Mouse (Mus musculus): ENCODE data around the gene Stac.

Gene Stac

DNA sequence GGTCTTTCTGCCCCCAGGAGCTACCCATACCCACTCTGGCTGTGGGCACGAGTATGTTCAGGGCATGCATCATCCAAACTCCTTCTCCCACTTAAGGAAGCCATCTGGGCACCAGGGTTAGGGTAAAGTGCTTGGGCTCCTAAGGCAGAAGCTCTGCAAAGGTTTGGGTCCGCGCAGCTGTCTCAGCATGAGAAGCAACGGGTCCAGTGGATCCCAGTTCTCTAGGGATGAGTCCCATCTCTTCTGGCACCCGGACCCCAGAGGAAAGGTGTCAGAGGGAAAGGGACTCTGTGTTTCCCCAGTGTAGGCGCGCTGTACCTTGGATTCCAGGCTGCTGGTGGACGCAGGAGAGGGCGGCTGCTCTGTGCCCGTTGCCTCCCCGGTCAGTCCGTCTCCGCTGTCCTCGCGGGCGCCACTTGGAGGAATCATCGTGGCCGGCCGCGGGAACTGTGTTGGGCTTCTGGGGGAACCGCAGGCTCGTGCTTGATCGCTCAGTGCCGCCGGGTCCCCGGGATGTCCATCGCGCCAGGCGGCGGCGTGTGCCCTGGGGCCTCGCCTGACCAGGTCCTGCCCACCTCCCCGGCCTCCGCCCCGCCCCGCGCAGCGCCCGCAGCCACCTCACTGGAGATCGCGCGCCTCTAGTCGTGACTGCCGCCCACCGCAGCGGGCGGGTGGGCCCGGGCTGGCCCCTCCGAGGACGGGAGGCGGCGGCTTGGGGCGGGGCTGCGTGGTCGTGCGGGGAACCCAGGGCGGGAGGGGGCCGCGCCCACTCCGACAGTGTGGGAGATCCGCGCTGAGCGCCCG, at the start of gene Stac:
Gene Stac (minus strand): TSS at position 669 of the 804 bp plus-strand sequence.
- in situ Hi-C loops (cut with MboI, MseI): no loop called here

DNA sequence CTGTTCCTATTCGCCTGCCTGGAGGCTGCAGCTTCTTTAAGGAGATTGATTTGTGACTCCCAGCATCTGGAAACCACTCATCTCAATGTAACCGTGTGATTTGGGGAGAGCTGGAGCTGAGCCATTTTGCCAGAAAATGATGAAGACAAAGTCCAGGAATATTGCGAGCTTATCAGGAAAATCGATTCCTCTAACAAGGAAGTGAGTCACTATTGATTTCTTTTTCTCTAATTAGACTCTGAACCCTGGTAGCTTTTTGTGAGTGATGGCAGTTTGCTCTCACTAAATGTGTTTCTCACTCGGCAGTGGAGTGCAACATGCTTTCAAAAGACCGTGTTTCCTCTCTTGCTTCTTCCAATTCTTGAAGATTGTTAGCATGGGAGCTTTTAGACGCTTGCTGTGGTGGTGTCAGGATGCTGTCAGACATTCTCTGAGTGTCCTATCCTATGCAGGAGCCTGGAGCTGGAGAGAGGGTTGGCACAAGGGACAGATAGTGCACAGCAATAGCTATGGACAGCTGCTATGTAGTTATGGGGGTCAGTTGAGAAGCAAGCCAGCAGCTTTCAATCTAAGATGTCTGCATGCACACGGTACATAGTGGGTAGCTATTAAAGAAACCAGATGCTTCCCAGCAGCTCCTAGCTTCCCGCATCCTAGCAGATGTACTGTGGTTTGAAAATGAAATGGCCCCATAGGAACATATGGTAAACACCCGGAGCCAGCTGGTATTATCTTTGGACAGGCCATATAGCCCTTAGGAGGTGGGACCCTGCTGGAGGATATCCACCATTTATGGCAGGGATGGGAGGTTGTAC, 49.5 kb upstream of the Stac start:
- in situ Hi-C loops (cut with MboI, MseI): no loop called here

DNA sequence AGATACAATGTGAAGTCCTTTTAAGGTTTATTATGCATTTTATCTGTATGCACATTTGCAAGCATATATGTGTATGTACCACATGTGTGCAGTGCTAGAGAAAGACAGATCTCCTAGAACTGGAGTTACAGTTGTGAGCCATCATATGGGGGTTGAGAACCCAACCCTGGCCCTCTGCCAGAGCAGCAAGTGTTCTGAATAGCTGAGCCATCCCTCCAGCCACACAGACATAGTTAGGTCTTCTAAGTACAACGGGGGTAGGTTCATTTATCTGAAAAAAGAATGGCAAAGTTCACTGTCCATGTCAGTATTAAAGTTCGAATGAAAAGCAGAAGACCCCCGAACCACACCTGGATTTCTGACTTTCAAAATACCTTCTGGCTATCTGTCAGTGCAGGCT, 48.9 kb upstream of the Stac start:
- in situ Hi-C loops (cut with MboI, MseI): no loop called here

- in situ Hi-C loops (cut with MboI, MseI): no loop called here
Measured at GRCm38 (mm10) chr9:111737796-111738195, 47.6 kb upstream of the Stac start.

DNA sequence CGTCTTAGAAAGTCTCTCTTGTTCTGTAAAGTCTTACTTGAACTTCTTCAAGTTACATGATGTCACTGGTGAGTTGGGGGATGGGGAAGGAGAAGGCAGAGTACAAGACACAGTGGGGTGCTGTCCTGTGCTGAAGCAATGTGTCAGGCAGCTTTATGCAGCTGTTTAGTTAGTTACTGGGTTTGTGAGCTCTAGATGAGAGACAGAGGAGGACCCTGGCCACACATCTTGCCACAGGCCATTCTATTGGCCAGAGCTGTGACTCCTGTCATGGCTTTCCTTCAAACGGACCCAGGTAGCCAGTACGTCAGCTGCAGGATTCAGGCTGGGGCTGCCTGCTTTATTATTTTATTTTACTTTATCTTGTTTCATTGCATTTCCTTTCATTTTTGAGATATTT, 45.8 kb upstream of the Stac start:
- in situ Hi-C loops (cut with MboI, MseI): no loop called here

DNA sequence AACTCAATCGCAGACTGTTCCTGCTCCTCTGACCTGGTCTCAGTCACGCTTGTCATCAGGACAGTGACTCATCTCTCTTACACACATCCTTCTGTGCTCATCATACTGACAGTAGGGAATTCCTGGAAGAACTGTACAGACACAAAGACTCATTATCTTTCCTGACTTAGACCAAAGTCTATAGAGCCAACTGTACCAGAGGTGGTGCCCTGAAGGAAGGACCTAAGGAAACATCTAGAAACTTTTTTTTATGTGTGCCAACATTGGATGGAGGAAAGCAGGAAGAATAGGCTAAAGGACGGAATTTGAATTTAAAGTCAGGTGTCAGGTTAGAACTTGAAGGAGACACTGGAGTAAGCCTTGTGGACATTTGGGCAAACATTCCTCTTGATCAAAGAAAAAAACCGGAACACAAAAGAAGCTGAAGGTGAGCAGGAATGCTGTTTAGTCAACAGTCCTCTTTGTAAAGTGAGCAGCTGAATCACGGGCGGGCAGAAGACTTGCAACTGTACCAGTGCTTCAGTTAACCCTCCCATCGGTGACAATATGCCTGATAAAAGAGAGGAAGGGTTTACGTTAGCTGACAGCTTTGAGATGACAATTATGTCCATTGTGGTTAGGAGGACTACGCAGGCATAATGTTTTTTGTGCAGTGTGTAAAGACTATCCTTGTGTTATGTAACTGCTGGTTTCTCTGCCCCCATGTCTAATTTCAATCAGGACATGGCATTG, 42.0 kb upstream of the Stac start:
- in situ Hi-C loops (cut with MboI, MseI): no loop called here

- in situ Hi-C loops (cut with MboI, MseI): no loop called here
Measured at GRCm38 (mm10) chr9:111724981-111725593, 34.9 kb upstream of the Stac start.

- in situ Hi-C loops (cut with MboI, MseI): no loop called here
Measured at GRCm38 (mm10) chr9:111714457-111714856, 24.3 kb upstream of the Stac start.

GRCm38 (mm10) chr9:111700101-111700500, 10.0 kb upstream of the Stac start:
- in situ Hi-C loops (cut with MboI, MseI): no loop called here

DNA sequence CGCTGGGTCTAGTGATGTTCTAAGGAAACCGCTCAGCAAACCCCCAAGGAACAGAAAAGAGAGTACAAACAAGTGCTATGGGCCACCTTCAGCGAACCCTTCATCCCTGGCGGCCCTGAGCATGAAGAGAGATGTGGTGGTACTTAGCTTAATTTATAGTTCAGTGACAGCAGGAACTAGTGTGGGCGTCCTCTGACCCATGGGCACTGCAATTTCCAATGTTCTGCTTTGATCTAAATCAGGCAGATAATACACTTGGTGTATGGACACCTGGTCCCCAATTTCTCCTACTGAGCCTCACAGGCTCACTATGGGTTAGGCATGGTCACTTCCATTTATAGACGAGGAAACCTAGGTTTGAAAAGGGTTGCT, 322 bp upstream of the Stac start:
- in situ Hi-C loops (cut with MboI, MseI): no loop called here

- in situ Hi-C loops (cut with MboI, MseI): no loop called here
Measured at GRCm38 (mm10) chr9:111689146-111689545, 1.0 kb downstream of the Stac start.

DNA sequence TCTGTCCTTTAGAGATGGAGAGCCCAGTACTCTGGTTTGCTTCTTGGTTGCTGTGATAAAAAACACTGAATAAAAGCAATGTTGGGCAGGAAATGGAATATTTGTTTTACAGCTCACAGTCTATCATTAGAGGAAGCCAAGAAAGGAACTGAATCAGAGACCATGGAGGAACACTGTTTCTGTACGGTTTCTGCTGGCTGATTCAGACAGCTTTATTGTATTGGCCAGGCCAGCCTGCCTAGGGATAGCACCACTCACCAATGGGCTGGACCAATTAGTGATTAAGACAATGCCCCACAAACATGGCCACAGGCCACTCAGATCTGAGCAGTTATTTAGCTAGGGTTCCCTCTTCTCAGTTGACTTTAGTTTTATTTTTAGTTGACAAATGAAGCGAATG, 6.0 kb downstream of the Stac start:
- in situ Hi-C loops (cut with MboI, MseI): no loop called here

DNA sequence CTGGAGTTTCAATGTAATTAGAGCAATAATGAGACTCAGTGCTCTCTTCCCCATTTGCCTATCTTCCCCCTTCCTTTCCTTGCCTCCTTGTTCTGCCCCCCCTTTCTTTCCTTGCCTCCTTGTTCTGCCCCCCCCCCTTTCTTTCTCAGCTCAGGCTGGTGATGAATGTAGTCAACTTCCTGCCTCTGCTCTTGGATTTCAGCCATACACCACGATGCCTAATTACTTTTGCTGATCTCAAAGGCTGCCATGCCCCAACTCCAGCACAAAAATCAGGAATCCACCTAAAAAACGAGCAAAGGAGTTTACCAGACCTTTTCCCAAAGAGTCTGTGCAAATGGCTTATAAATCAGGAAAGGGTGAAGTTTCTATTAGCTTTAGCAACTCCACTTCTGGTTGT, 10.6 kb downstream of the Stac start:
- in situ Hi-C loops (cut with MboI, MseI): no loop called here

- in situ Hi-C loops (cut with MboI, MseI): no loop called here
Measured at GRCm38 (mm10) chr9:111669816-111670215, 20.3 kb downstream of the Stac start.

DNA sequence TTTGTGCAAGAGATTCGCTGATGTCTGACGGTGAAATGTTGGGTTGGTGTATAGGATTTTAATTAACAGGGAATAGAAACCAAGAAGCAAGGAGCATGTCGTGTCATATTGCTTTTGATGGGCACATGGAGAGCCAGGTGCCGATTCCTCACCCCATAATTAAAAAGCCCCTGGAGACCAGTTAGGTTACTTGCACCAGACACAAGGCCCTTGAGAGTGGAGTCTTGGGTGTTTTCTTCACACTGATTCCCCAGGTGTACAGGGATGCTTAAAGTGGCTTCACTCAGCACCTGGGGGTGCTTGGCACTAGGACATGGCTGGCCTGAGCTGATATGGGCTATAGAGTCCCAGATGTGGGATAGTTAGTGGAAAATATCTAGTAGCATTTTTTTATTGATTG, 35.1 kb downstream of the Stac start:
- in situ Hi-C loops (cut with MboI, MseI): no loop called here

DNA sequence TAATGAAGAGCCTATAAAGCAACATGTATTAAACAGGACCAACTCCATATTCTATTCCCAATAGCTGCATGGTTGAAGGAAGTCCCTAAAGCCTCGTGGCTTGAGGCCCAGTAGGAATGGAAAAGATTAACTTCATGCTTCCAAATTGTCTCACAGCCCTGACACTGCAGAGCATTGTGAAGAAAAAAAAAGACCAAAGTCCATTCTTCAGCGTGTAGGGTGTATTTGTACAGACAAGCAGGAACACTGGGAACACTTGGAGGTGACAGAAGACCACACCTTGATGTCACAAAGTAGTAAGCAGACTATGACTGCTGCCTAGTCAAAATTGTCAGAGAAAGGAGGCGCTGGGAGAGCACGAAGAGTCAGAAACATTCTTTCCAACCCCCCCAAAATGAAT, 45.9 kb downstream of the Stac start:
- in situ Hi-C loops (cut with MboI, MseI): no loop called here

DNA sequence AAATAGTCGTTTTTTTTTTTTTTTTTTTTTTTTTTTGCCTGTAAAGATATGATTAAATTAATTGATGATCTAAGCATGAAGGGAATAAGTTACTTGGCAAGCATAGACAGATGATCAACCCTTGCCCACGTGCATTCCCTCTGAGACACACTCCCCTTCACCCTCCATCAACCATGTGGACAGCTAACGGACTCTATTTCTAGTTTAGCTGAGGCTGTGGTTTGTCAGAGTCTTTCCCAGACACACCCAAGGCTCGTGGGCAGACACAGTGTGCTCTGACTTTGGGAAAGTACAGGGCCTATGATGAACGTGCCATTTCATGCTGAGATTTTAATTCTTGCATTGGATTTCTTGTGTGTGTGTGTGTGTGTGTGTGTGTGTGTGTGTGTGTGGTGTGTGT, 46.8 kb downstream of the Stac start:
- in situ Hi-C loops (cut with MboI, MseI): no loop called here

GRCm38 (mm10) chr9:111637641-111638040, 52.5 kb downstream of the Stac start:
- in situ Hi-C loops (cut with MboI, MseI): no loop called here

DNA sequence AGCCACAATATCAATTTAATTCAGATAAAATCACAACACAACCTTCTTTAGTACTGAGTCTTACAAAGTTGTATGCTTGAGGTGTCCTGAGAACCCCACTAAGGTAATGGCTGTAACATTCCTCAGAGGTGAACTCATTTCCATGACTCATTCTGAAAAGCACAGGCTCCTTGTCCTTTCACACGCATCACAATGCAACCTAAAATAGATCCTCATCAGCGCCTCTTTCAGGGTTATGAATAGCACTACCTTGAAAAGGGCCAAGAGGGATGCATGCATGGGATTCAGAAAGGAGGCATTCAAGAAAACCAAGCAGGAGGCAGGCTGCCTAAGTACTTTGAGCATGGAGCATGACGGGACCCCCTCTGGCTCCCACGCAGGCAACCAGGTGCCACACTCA, 57.3 kb downstream of the Stac start:
- in situ Hi-C loops (cut with MboI, MseI): no loop called here

DNA sequence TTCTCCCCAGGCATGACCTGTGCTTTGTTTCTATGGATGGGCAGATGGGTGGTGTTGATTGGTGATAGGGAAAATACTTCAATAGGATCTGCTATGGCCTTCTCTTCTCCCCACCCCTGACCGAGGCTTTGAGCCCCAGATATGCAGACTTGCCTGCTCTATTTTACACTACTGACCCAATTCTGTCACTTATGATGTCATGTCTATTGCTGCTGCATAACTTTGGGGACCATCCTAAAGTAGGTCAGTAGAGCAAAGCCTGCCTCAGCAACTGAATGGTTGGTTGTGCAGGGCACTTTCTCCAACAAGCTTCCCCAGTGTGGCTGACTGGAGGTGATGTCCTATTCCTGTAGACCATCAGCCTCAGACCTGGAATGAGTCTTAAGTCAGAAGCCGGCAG, 69.0 kb downstream of the Stac start:
- in situ Hi-C loops (cut with MboI, MseI): no loop called here

DNA sequence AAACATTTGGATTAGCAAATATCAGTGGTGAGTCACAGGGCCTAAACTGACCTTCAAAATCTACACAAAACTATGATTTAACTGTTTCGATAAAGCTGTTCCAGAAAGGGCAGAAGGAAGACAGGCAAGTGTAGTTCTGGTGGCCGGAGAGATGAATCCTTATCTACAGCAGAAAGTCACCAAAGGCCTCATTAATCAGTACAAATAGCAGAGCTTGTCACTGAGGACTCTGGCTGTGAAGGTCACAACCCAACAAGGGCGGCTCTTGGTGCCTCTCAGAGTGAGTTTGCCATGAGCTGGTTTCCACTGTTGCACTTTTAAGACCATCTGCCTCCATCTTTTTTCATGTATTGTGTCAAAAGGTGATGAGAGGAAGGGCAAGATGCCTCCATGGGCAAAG, 78.8 kb downstream of the Stac start:
- in situ Hi-C loops (cut with MboI, MseI): no loop called here

DNA sequence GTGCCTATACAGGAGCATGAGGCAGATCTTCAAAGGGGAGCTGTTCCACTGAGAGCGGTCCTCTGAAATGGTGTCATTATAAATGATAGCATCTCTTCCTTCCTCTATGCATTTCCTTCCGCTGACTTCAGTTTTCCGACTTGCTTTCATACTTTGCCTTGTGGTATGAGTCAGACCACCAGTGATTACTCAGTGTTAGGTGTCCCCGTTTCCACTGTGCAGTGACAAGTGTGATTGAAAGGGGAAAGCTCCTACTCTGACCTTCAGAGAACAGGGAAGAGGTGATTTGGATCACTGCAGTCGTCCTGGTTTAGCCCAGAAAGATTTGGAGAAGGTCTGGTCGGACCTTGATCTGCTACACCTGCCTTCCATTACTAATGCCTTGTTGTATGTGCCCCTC, 81.4 kb downstream of the Stac start:
- in situ Hi-C loops (cut with MboI, MseI): no loop called here
